Mouse (Mus musculus): ENCODE results near the gene Ano8.
A peak's percentile ranks its signal among the peaks of the same experiment; 100 is the strongest.
"Not testable (repeated sequence)": the region's sequence is repeated elsewhere in the genome, so short reads cannot be mapped to it uniquely, and the experiment has no call there.

DNA sequence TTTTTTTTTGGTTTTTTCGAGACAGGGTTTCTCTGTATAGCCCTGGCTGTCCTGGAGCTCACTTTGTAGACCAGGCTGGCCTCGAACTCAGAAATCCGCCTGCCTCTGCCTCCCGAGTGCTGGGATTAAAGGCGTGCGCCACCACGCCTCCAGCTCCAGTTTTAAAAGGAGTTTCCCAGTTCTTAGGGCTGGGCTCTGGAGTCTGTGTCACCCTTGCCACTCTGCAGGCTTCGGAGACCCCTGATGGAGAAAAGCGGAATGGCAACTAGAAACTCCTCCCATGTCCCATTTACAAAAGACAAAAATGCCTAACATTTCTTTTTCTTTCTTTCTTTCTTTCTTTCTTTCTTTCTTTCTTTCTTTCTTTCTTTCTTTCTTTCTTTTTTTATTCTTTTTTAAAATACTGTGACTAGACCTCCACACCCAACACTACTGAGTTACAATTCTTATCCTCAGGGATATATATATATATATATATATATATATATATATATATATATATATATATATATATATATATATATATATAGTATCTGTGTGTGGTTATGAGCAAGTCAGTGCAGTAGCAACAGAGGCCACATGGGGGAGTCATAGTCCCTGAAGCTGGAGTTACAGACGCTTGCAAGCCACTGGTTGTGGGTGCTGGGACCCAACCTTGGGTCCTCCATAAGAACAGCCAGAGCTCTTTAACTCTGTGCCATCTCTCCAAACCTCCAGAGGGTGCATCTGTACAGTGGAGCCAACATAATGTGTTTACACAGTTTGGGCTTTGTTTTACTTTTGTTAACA lies 33.5 kb upstream of the Ano8 start:
- TF ChIP-seq CTCF (IDR thresholded peaks at IDR 0.05; ENCODE audit: low read depth, low read length), result peak; percentile 41; the same call in 1 of the 2 replicates
- not testable (repeated sequence) for TF ChIP-seq POLR2A (IDR thresholded peaks at IDR 0.05; ENCODE audit: borderline replicate concordance, low read depth, low read length)
